Mouse (Mus musculus) ES-E14 (cell line): ENCODE results near the gene Macrod2. TPM values are rescaled to one million over a fixed set of nuclear protein-coding genes. Genes with fewer than 3 reads are reported as not detected.

ENCODE experiments used
- DNase-seq: peaks from one replicate; pipeline ENCODE4 v3.0.0-alpha.2; 2013; ENCODE audit warnings: low read depth, low spot score
- H3K27ac ChIP-seq: 2 replicates; pipeline ENCODE4 v1.5.1; 2012; ENCODE audit warnings: low read depth, mild to moderate bottlenecking, low read length, moderate library complexity, mixed read lengths; ENCODE audit not compliant: poor library complexity, insufficient read depth, severe bottlenecking
- H3K36me3 ChIP-seq: 2 replicates; pipeline ENCODE4 v1.6.1; 2012; ENCODE audit warnings: mild to moderate bottlenecking, low read length, moderate library complexity, mixed read lengths; ENCODE audit not compliant: control insufficient read depth, poor library complexity, insufficient read depth, severe bottlenecking
- H3K4me1 ChIP-seq, 2 experiments: fragments of 150-350 bp in 1 of 2; sonication (generic) in 1 of 2; 2 replicates each; pipeline ENCODE4 v1.6.1; 2012; ENCODE audit warnings: low read length in 2 of 2, mild to moderate bottlenecking in 1 of 2, mixed read lengths in 1 of 2; ENCODE audit not compliant: control insufficient read depth in 2 of 2, insufficient read depth in 2 of 2, poor library complexity in 1 of 2
- H3K4me3 ChIP-seq, 2 experiments: fragments of 150-350 bp in 1 of 2; sonication (generic) in 1 of 2; 2 replicates each; pipeline ENCODE4 v1.5.1; 2012; ENCODE audit warnings: low read length in 2 of 2, low read depth in 1 of 2, mild to moderate bottlenecking in 1 of 2, mixed read lengths in 1 of 2; ENCODE audit not compliant: insufficient read depth in 1 of 2, poor library complexity in 1 of 2, severe bottlenecking in 1 of 2
- H3K9ac ChIP-seq: 2 replicates; pipeline ENCODE4 v1.6.1; 2012; ENCODE audit warnings: low read depth, mild to moderate bottlenecking, low read length, mixed read lengths; ENCODE audit not compliant: poor library complexity, insufficient read depth, severe bottlenecking
- H3K9me3 ChIP-seq: fragments of 150-350 bp; sonication (generic); 2 replicates; pipeline ENCODE4 v1.6.1; 2012; ENCODE audit warnings: low read depth, mild to moderate bottlenecking, low read length; ENCODE audit not compliant: control insufficient read depth, insufficient read depth
- CHD2 ChIP-seq: IDR thresholded peaks from 2 replicates; pipeline ENCODE4 v1.6.1; 2014; ENCODE audit warnings: mild to moderate bottlenecking, low read depth, low read length, inconsistent platforms
- HCFC1 ChIP-seq: IDR thresholded peaks from 2 replicates; pipeline ENCODE4 v1.6.1; 2012; ENCODE audit warnings: low read length, inconsistent platforms, borderline replicate concordance; ENCODE audit not compliant: insufficient read depth
- MAFK ChIP-seq: IDR thresholded peaks from 2 replicates; pipeline ENCODE4 v1.6.1; 2014; ENCODE audit warnings: mild to moderate bottlenecking, low read depth, low read length, inconsistent platforms; ENCODE audit not compliant: insufficient read depth
- ZC3H11A ChIP-seq: IDR thresholded peaks from 2 replicates; pipeline ENCODE4 v1.6.1; 2012; ENCODE audit warnings: low read depth, mild to moderate bottlenecking, inconsistent platforms, low read length, borderline replicate concordance
- ZNF384 ChIP-seq: IDR thresholded peaks from 2 replicates; pipeline ENCODE4 v1.6.1; 2012; ENCODE audit warnings: low read depth, low read length, inconsistent platforms
- in situ Hi-C, 2 experiments: fragments of 600-800 bp; cut with MboI; formaldehyde crosslinking; loops; one replicate each; pipeline ENCODE4 v1.15.1; 2025; ENCODE audit warnings: low sequenced_read_pairs in 2 of 2, inconsistent platforms in 1 of 2; ENCODE audit not compliant: unreplicated experiment in 2 of 2
- total RNA-seq: library from RNA; depleted of rRNA; stranded (reverse); fragments of 300-350 nt; gene quantifications from 2 replicates; pipeline ENCODE4 v1.2.3, GENCODE M21; 2012

Gene Macrod2
- total RNA-seq, 1 experiment, result 12.7 TPM

DNA sequence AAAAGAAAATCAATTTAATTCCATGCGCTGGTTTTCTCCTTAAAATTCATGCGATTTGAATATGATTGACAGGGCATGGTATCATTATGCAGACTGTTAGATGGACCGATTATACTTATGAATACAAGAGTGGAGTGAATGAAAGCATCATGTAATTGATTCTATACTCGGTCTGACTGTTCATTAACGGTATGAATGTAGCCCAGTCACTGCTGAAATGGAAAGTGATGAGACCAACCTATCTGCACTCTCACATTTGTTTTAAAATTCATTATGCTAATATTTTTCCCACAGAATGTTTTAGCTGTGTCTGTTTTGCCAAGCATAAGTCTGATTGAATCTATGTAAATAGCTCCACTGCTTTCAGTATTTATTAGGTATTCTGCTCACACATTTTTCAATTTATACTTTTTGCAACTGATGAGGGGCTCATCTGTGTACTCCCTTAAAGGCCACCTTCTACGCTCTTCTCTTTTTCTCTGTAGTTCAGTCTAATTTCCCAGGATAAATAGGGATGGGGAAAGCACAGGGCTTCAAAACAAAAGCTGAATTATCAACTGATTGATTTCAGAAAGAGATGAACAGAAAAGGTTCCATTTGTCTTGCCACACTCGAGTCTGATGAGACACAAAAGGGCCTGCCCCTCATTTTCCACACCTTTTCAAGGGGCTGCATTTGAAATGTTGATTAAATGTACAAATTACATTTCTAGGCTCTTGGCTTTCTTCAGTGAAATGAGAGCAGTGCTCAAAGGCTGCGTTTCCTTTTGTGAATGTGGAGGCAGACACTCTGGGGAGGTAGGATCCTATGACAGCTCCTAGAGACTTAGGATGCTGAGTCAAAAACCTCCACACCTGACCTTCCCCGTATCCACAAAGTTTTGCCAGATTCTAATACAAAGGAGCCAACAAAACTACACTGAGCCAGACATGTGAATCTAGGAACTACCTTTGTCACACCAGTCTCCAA, 1113.1 kb downstream of the Macrod2 start:
- in situ Hi-C loops, result no loop called here
- no peak for TF ChIP-seq CHD2
- TF ChIP-seq ZNF384, result no peak
- TF ChIP-seq ZC3H11A, result no peak
- no peak for TF ChIP-seq HCFC1
- no peak for TF ChIP-seq MAFK

DNA sequence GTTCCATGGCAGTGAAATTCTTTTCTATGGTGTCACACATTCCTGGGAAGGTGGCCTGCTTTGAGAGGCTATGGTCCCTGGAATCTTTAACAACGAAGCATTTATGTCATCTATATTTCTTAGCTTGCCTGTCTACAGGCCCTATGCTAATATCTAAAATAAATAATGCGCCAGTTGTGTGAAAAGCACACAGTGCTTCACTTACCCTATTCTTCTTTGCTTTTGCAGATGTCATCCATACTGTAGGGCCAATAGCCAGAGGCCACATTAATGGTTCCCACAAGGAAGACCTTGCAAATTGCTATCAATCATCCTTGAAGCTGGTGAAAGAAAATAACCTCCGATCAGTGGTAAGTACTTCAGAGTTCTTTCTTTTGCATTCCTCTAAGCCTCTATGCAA, 1119.9 kb downstream of the Macrod2 start:
- Histone ChIP-seq H3K4me1 (no peaks in the 10 kb centered on the region), H3K27ac (no peak overlapping the region), H3K36me3 (no peaks in the 10 kb centered on the region), H3K9ac (no peak overlapping the region), H3K9me3 (no peaks in the 10 kb centered on the region), H3K4me3 (no peak overlapping the region)
- in situ Hi-C loops, result no loop called here
- TF ChIP-seq MAFK (no peak), ZC3H11A (no peak), ZNF384 (no peak), CHD2 (no peak), HCFC1 (no peak)
- no peak for DNase-seq

More for the DNA sequence above, 1113.1 kb downstream of the Macrod2 start:
- DNase-seq, result no peak
- Histone ChIP-seq H3K4me1 (no peaks in the 10 kb centered on the region), H3K9me3 (no peaks in the 10 kb centered on the region), H3K36me3 (no peaks in the 10 kb centered on the region), H3K9ac (no peak overlapping the region), H3K27ac (no peak overlapping the region), H3K4me3 (no peak overlapping the region)

DNA sequence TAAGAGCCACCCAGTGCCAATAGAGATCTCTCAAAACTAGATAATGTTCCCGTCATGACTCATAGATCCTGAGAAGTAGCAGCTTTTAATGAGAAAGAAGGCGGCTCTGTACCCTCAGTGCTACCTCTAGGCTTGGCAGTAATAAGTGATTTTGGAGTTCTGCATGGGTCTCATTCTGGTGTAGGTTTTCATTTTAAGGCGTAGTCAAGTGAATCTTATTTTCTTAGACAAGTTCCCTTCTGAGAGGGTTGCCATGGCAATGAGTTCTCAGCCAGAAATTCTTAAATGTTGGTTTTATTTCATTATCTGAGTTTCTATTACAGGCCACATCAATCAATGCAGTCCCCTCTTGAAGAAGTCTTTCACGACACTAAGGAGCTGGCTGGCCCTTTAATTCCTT, 1127.0 kb downstream of the Macrod2 start:
- no peak overlapping the region for H3K27ac ChIP-seq
- no peaks in the 10 kb centered on the region for H3K9me3 ChIP-seq
- TF ChIP-seq ZC3H11A, result no peak
- no peak for TF ChIP-seq ZNF384
- TF ChIP-seq HCFC1, result no peak
- no peak for TF ChIP-seq CHD2
- TF ChIP-seq MAFK, result no peak
- in situ Hi-C loops, result no loop called here
- H3K36me3 ChIP-seq, result no peaks in the 10 kb centered on the region
- H3K4me3 ChIP-seq, result no peak overlapping the region
- no peaks in the 10 kb centered on the region for H3K4me1 ChIP-seq
- DNase-seq, result no peak
- no peak overlapping the region for H3K9ac ChIP-seq

DNA sequence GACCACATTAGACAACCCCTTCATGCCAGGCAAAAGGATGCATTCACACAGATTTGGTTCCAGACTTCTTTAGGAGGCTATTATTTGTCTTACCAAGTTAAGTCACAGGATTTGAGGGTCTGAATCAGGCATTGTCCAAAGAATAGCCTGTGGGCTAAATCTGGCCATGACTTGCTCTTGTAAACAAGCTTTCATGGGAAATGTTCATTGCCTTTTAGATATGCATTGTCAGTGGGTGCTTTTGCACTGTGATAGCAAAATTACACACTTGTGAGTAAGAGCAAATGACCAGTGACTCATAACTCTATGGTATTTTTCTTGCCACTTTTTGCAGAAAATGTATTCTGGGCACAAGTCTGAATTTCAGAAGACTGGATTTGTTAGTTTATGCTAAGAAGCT, 1150.8 kb downstream of the Macrod2 start:
- DNase-seq, result no peak
- Histone ChIP-seq H3K9me3 (0 out of 2 replicates have a peak, but pooled peaks cover 1% of the 10 kb centered on the region), H3K9ac (no peak overlapping the region), H3K27ac (no peak overlapping the region), H3K4me1 (no peaks in the 10 kb centered on the region), H3K36me3 (no peaks in the 10 kb centered on the region), H3K4me3 (no peak overlapping the region)
- TF ChIP-seq MAFK (no peak), CHD2 (no peak), ZNF384 (no peak), HCFC1 (no peak), ZC3H11A (no peak)
- in situ Hi-C loops, result no loop called here
